Mouse (Mus musculus) adrenal gland, adult 2 months (tissue): ENCODE measurements at regions not wholly inside any gene's neighbourhood (a gene's known extent, or its start where the extent isn't known, plus 50 kb on each side); places are given as distances from the start of the nearest gene placed in this dataset.

Source experiments
- DNase-seq: peaks from one replicate; pipeline ENCODE4 v3.0.0; 2021

DNA sequence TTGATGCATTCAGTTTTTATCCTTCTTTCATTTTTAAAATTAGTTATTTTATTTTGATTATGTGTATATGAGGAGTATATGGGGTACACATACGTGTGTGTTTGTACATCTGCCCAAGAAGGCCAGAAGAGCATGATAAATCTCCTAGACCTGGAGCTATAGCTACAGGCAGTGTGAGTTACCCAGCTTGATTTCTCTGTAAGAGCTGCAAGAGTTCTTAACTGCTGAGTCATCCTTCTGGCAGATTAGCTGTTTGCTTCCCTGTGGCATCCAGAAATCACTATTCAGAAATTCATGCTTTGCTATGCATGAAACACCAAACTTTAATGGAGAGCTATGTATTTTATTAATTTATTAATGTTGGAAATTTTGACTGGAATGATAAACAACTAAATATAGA lies 466.3 kb upstream of the Zwint start:
- peak; percentile 2 for DNase-seq

DNA sequence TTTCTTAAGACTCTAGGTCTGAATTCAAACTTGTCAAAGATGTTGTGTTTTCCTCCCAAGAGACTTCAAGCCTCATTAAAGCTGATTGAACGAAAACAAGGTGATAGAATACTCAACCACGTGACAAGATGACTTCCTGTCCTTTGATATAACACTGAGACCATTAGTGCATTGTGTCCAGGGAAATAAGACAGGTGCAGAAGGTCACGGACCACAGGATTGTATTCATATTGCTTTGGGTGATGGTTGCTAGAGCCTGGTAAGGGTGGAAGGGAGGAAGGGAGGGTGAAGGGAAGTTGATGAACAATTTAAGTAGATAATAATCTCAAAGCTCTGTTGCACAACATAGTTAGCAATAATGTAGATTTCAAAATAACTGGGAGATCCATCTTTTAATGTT lies 436.8 kb upstream of the Zwint start:
- DNase-seq: no peak

DNA sequence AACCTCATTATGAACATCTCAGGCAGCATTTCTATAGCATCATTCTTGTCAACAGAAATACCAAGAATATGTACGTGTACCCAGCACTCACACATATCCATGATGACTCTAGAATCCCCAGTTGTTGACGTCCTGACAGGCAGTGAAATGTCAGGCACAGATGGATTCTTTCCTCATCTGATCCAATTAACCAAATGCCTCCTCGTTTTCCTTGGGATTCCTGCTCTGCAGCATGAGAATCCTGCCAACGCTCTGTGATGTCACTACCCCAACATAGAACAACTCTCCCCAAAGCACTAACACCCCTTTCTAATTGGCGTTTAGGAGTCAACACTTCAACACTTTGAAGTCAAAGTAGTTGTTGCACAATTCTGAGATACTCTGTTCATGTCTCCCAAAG lies 433.5 kb upstream of the Zwint start:
- no peak for DNase-seq

DNA sequence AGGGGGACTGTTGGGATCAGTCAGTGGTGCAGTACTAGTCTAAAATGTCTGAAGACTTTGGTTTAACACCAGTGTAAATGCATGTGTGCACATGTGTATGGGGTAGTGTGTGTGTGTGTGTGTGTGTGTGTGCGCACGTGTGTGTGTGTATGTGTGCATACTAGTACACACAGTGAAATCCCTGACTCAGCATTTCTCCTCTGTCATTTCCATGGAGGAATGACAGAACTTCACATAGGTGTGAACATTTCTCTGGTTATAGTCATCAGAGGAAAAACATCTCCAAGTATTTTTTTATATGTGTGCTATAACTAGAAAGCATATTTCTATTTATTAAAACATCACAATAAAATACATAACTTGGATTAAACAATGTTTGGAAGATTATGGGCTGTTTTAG lies 432.1 kb upstream of the Zwint start:
- no peak for DNase-seq

DNA sequence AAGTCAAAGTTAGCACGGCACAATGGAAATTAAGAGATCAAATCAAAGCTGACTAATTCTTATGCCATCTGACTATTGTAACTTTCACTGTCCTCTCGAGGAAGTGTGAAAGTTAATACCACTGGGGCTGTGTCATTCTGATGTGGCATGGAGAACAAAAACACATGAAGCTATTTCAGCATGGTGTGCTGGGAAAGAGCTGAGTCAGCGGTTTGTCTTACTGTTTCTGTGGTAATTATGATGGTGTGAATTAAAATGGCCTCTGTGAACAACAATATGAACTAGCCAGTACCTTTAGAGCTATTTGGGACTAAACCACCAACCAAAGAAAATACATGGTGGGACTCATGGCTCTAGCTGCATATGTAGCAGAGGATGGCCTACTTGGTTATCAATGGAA lies 429.6 kb upstream of the Zwint start:
- no peak for DNase-seq

DNA sequence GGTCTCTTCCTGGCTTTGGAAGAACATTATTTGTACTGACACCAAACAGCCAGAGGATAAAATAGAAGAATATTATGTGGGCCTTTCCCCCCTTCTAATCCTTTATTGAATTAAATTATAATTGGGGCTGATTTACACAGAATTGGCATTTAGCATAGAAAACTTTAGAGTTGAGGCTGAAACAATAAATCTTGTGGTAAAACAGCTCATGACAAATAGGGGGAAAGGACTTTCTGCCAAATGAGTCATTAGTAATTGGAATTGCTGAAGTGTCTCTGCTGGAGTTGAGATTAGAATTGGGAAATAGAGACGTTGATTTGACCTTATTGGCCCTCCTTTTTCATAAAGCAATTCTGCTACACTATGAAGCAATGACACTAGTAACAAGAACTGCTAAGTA lies 410.5 kb upstream of the Zwint start:
- DNase-seq: peak; percentile 8
